Mouse (Mus musculus): ENCODE data around the gene Hmcn1.

DNA sequence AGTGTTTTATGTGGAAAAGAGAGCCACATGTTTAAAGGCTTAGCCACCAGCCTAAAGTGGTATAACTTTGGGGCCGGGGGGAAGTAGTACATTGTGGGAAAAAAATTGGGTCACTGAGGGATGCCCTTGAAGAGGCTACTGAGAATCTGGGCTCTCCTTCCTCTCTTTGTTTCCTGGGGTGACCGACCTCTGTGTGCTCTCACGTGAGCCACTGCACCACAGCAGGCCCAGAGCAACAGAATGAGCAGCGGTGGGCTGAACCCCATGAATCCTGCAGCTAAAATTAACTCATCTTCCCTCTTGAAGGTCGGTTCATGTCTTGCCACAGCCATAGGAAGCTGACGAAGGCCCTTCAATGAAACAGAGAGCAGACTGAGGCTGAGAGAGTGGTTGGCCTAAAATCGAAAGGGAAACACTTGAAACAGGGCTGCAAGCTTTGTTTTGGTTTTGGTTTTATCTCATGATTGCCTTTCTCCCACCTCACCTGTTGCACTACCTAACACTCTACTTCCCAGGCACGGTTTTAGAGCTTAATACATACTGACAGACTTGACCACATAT, 8.7 kb upstream of the Hmcn1 start:
- no peak for TF ChIP-seq MAX (IDR thresholded peaks at IDR 0.05; ENCODE audit: low read depth)
- TF ChIP-seq USF1 (IDR thresholded peaks at IDR 0.05; ENCODE audit: low read depth): no peak
- no peak for TF ChIP-seq POLR2A (IDR thresholded peaks at IDR 0.05; ENCODE audit: insufficient read length, low read depth)
- TF ChIP-seq TCF12 (IDR thresholded peaks at IDR 0.05; ENCODE audit: insufficient read depth, poor library complexity, severe bottlenecking): no peak
- no peak for TF ChIP-seq POLR2AphosphoS2 (IDR thresholded peaks at IDR 0.05; ENCODE audit: insufficient read length, low read depth)
- no peak for TF ChIP-seq E2F4 (IDR thresholded peaks at IDR 0.05; ENCODE audit: insufficient read depth)
- no peak for TF ChIP-seq MYOD1 (IDR thresholded peaks at IDR 0.05; ENCODE audit: control insufficient read depth in 1 of 3, insufficient read length in 2 of 3, low read depth in 2 of 3)
- no peak for TF ChIP-seq TCF3 (IDR thresholded peaks at IDR 0.05; ENCODE audit: insufficient read length, low read depth)
- no peak for TF ChIP-seq SRF (IDR thresholded peaks at IDR 0.05; ENCODE audit: control insufficient read depth, insufficient read length, low read depth)

Data from myocyte (in vitro differentiated cells).